Mouse (Mus musculus): Measurements from ENCODE around the gene Slc5a2. TPM values are rescaled to one million over a fixed set of nuclear protein-coding genes. Genes with fewer than 3 reads are reported as not detected.

The Slc5a2 gene
- polyA plus RNA-seq, 1 experiment from 2014 or later: not detected

GRCm38 (mm10) chr7:128294785-128295184 lies 29.3 kb downstream of the Slc5a2 start:
- WGBS: 91% methylated on average over 10 of the region's 10 CpGs
- Histone ChIP-seq H3K27ac (no peak overlapping the region), H3K36me3 (replicated peaks) (peaks cover 38% of the 10 kb centered on the region), H3K9me3 (no peaks in the 10 kb centered on the region), H3K27me3 (ENCODE audit: poor library complexity, severe bottlenecking) (peaks cover 9% of the 10 kb centered on the region; the same call in 1 of the 2 replicates), H3K4me1 (peaks cover 31% of the 10 kb centered on the region), H3K4me3 (no peak overlapping the region)
- no peak for DNase-seq (ENCODE audit: extremely low spot score, low spot score)

DNA sequence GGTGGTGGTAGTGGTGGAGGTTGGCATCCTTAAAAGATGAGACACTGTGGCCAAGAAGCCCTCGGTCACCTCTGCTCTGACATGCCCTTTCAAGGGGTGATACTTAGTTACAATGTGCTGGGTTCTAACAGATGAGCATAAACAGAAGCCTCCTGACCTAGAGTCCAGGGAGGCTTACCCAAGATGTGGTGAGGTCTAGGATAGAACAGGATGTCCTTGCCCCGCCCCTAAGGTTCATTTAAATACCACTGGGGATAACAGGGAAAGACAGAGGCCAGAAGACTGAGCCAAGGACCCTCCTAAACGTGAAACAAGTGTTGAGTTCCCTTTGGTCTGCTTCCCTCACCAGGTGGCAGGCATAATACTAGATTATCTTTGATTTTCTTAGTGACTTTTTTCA lies 31.1 kb downstream of the Slc5a2 start:
- peak overlapping the region; percentile 88; the same call in 1 of the 2 replicates for H3K4me3 ChIP-seq
- peaks cover 30% of the 10 kb centered on the region for H3K36me3 ChIP-seq (replicated peaks)
- WGBS: 61% methylated on average over 3 of the region's 3 CpGs
- H3K9me3 ChIP-seq: no peaks in the 10 kb centered on the region
- peaks cover 9% of the 10 kb centered on the region; the same call in 1 of the 2 replicates for H3K27me3 ChIP-seq (ENCODE audit: poor library complexity, severe bottlenecking)
- no peak for DNase-seq (ENCODE audit: extremely low spot score, low spot score)
- peaks cover 31% of the 10 kb centered on the region for H3K4me1 ChIP-seq
- H3K27ac ChIP-seq: no peak overlapping the region

DNA sequence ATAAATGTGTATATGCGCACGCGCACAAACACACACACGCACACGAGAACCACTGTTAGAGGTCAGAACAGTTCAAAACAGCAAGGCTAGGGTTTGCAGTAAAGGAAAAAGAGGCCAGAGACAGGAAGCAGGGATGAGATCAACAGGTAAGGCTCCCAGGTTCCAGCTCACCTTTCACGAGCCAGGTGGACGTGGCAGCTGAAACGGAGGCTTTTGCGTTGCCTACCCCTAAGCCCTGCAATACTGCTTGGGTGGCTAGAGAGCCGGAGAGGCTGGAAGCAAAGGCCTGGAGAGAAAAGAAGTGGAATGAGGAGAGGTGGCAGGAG lies 31.8 kb downstream of the Slc5a2 start:
- Histone ChIP-seq H3K36me3 (replicated peaks) (peaks cover 29% of the 10 kb centered on the region), H3K27ac (peak overlapping the region; percentile 92), H3K9me3 (no peaks in the 10 kb centered on the region), H3K4me1 (peaks cover 31% of the 10 kb centered on the region), H3K4me3 (peak overlapping the region; percentile 88), H3K27me3 (ENCODE audit: poor library complexity, severe bottlenecking) (peaks cover 9% of the 10 kb centered on the region; the same call in 1 of the 2 replicates)
- DNase-seq (ENCODE audit: extremely low spot score, low spot score): no peak
- 44% methylated on average over 10 of the region's 10 CpGs for WGBS

- H3K4me1 ChIP-seq: peaks cover 31% of the 10 kb centered on the region
- H3K27me3 ChIP-seq (ENCODE audit: poor library complexity, severe bottlenecking): peaks cover 9% of the 10 kb centered on the region; the same call in 1 of the 2 replicates
- peaks cover 23% of the 10 kb centered on the region for H3K36me3 ChIP-seq (replicated peaks)
- H3K9me3 ChIP-seq: no peaks in the 10 kb centered on the region
- WGBS: 2% methylated on average over 47 of the region's 47 CpGs
- peak within 1 kb of the TSS; percentile 88 for H3K4me3 ChIP-seq
- peak within 1 kb of the TSS; percentile 92 for H3K27ac ChIP-seq
- peak; percentile 79 for DNase-seq (ENCODE audit: extremely low spot score, low spot score)
Measured at GRCm38 (mm10) chr7:128297617-128298480, 32.4 kb downstream of the Slc5a2 start, which contains the start of gene BC017158. TSS of gene BC017158 (minus strand) at chr7:128298170.

DNA sequence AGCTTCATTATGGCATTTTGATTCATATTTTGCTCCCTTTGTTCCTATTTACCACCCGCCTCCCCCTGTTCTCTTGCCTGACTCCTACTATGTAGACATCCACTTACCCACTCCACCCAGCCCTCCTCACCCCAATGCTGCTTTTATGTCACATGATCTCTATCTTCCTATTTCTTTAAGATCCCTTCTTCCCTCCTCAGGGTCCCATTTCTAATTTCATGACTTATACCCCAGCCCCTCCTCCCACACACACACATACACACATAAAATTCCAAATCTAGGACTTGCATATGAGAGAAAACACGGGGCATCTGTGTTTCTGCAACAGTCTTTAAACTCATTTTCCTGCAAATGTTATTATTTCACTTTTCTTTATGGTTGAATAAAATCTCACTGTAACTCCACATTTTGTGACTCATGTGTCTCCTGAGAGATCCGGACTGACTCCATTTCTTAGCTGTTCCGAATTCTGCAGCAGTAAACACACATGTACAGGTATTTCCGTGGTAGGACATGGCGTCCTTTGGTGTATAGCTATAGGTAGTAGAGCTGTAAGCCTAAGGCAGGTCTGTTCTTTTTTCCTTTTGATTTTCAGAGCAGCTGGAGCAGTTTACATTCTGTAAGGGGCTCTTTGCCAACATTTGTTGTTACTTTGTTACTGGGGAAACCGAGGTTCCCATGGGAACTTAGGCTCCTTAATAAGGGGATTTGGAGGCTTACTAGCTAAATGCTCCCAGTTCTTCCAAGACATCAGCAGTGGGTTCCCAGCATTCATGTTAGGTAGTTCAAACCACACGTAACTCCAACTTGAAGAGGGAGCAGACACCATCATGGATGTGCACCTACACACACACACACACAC lies 33.3 kb downstream of the Slc5a2 start:
- WGBS: 82% methylated on average over 8 of the region's 8 CpGs
- Histone ChIP-seq H3K4me1 (peaks cover 31% of the 10 kb centered on the region), H3K9me3 (no peaks in the 10 kb centered on the region), H3K27ac (peak overlapping the region; percentile 92), H3K27me3 (ENCODE audit: poor library complexity, severe bottlenecking) (peaks cover 9% of the 10 kb centered on the region; the same call in 1 of the 2 replicates), H3K4me3 (peak overlapping the region; percentile 88), H3K36me3 (replicated peaks) (peaks cover 17% of the 10 kb centered on the region)
- DNase-seq (ENCODE audit: extremely low spot score, low spot score): no peak

DNA sequence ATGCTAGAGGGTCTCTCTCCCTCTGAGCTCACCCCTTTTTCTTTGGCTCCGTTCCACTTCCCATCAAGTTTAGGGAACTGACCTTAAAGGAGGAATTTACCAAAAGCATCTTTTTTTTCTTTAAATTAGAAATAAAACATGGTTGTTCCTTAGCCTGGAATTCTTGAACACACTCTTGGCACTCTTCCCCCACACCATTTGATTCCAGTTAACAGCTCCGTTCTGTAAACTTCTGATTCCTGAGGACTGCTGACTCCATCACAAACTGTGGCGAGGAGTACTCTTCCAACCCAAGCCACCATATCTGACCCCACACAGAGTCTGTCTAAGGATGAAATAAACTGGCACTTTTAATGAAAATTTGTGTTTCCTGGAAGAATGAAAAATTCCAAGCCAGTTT lies 35.5 kb downstream of the Slc5a2 start:
- Histone ChIP-seq H3K27me3 (ENCODE audit: poor library complexity, severe bottlenecking) (peaks cover 9% of the 10 kb centered on the region), H3K4me1 (peaks cover 38% of the 10 kb centered on the region), H3K27ac (no peak overlapping the region), H3K4me3 (no peak overlapping the region), H3K36me3 (replicated peaks) (no peaks in the 10 kb centered on the region), H3K9me3 (no peaks in the 10 kb centered on the region)
- DNase-seq (ENCODE audit: extremely low spot score, low spot score): no peak
- WGBS: 86% methylated on average over 3 of the region's 3 CpGs

DNA sequence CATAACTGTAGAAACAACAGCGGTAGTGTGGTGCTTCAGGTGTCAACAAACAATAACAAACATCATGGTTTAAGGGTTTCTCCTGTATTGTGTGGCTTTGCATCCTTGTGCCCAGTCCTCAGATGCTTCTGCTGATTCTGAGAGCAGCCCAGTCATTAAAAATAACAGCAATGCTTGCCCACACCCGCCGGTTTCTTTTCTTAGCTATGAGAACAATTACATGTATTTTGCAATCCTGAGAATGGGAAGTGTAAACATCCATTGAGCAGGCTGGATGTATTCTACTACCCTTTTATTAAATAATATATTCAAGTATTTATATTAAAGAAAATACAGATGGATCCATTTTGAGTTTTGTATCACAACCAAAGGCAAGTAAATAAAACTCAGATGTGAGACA lies 36.7 kb downstream of the Slc5a2 start:
- WGBS: 89% methylated on average over 3 of the region's 3 CpGs
- H3K36me3 ChIP-seq (replicated peaks): no peaks in the 10 kb centered on the region
- H3K27ac ChIP-seq: no peak overlapping the region
- no peak overlapping the region for H3K4me3 ChIP-seq
- H3K27me3 ChIP-seq (ENCODE audit: poor library complexity, severe bottlenecking): peaks cover 9% of the 10 kb centered on the region
- no peaks in the 10 kb centered on the region for H3K9me3 ChIP-seq
- no peak for DNase-seq (ENCODE audit: extremely low spot score, low spot score)
- H3K4me1 ChIP-seq: peaks cover 27% of the 10 kb centered on the region

GRCm38 (mm10) chr7:128304198-128304597 lies 38.7 kb downstream of the Slc5a2 start:
- H3K9me3 ChIP-seq: no peaks in the 10 kb centered on the region
- H3K27me3 ChIP-seq (ENCODE audit: poor library complexity, severe bottlenecking): no peaks in the 10 kb centered on the region; the same call in 1 of the 2 replicates
- no peak for DNase-seq (ENCODE audit: extremely low spot score, low spot score)
- 75% methylated on average over 6 of the region's 6 CpGs for WGBS
- H3K4me1 ChIP-seq: peaks cover 7% of the 10 kb centered on the region; the same call in 1 of the 2 replicates
- no peaks in the 10 kb centered on the region for H3K36me3 ChIP-seq (replicated peaks)
- no peak overlapping the region for H3K4me3 ChIP-seq
- no peak overlapping the region for H3K27ac ChIP-seq

GRCm38 (mm10) chr7:128304907-128305306 lies 39.5 kb downstream of the Slc5a2 start:
- Histone ChIP-seq H3K9me3 (no peaks in the 10 kb centered on the region), H3K27me3 (ENCODE audit: poor library complexity, severe bottlenecking) (no peaks in the 10 kb centered on the region; the same call in 1 of the 2 replicates), H3K27ac (no peak overlapping the region), H3K36me3 (replicated peaks) (no peaks in the 10 kb centered on the region), H3K4me1 (0 out of 2 replicates have a peak, but pooled peaks cover 7% of the 10 kb centered on the region), H3K4me3 (no peak overlapping the region)
- 8% methylated on average over 5 of the region's 5 CpGs for WGBS
- no peak for DNase-seq (ENCODE audit: extremely low spot score, low spot score)

GRCm38 (mm10) chr7:128307851-128308250 lies 42.4 kb downstream of the Slc5a2 start:
- no peaks in the 10 kb centered on the region for H3K36me3 ChIP-seq (replicated peaks)
- no peak overlapping the region for H3K27ac ChIP-seq
- H3K4me1 ChIP-seq: peaks cover 18% of the 10 kb centered on the region
- H3K27me3 ChIP-seq (ENCODE audit: poor library complexity, severe bottlenecking): no peaks in the 10 kb centered on the region; the same call in 1 of the 2 replicates
- DNase-seq (ENCODE audit: extremely low spot score, low spot score): no peak
- no peak overlapping the region for H3K4me3 ChIP-seq
- no peaks in the 10 kb centered on the region for H3K9me3 ChIP-seq

DNA sequence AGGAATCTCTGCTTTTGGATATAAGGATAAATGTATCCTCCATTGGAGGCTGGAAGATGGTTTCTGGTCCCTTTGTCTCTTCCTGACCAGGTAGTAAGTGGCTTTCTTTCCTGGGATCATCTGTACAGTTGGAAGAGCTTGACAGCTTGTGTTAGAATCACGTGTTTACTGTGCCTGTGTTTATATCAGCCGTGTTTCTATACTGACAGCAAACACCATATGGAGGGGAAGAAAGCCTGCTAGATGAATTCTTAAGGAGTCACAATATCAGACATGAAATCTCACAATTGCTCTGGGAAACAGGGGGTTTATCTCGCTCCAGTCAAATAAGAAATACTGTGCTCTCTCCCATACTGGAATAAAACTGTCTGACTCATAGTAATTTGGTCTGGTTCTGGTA lies 43.8 kb downstream of the Slc5a2 start:
- DNase-seq (ENCODE audit: extremely low spot score, low spot score): no peak
- H3K36me3 ChIP-seq (replicated peaks): no peaks in the 10 kb centered on the region
- H3K27me3 ChIP-seq (ENCODE audit: poor library complexity, severe bottlenecking): no peaks in the 10 kb centered on the region
- H3K9me3 ChIP-seq: no peaks in the 10 kb centered on the region
- H3K4me1 ChIP-seq: peaks cover 17% of the 10 kb centered on the region
- 86% methylated on average over 3 of the region's 3 CpGs for WGBS
- no peak overlapping the region for H3K4me3 ChIP-seq
- H3K27ac ChIP-seq: no peak overlapping the region

DNA sequence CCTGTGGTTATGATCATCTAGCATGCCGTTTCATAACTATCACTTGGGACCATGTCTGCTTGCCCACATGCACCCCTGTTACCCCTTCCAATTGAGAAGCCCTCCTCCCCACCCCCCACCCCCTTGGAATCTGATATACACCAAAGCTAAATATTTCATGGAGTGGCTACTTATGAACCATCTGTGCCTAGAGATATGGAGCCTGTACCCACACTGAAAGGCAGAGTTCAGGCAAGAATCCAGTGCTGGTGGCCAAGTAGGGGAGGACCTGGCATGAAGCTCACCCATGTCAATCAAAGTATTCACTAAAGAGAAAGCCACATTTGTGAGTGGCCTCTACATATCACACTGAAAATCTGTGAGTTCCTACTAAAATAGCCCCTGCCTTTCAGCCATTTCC lies 44.3 kb downstream of the Slc5a2 start:
- no peak overlapping the region for H3K27ac ChIP-seq
- 82% methylated on average over 1 of the region's 1 CpGs for WGBS
- DNase-seq (ENCODE audit: extremely low spot score, low spot score): no peak
- peaks cover 12% of the 10 kb centered on the region for H3K4me1 ChIP-seq
- H3K4me3 ChIP-seq: no peak overlapping the region
- no peaks in the 10 kb centered on the region for H3K27me3 ChIP-seq (ENCODE audit: poor library complexity, severe bottlenecking)
- H3K9me3 ChIP-seq: no peaks in the 10 kb centered on the region
- no peaks in the 10 kb centered on the region for H3K36me3 ChIP-seq (replicated peaks)
